Mouse (Mus musculus): ENCODE results near the gene Gm21725. TPM values are rescaled to one million over a fixed set of nuclear protein-coding genes. Genes with fewer than 3 reads are reported as not detected.

The Gm21725 gene
- total RNA-seq (2023), result not detected

DNA sequence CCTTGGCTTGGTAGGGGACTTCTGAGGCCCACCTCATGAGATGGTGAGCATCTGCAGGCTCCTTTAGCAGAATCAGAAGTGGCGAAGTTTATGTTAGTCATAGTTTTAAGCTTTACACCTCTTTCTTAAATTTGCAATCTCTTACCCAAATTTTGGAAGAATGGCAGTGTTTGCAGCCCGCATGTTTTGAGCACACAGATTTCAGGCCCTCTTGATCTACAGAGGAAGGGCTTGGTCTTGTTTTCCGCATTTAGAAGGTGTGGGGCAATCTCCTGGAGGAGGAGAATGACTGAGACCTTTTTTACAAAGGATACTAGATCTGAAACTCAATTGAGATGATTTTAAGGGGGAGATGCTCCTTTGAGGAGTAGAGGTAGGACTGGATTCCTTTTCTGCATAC, at the start of gene Gm21725:
TSS of gene Gm21725 (minus strand) at position 101 of the 400 bp plus-strand sequence.

Other genes with a start within 250 kb of the Gm21725 start
- gene Gm21891, start 215.6 kb downstream of the Gm21725 start, total RNA-seq (2023), result not detected
- gene Gm21425, start 187.1 kb downstream of the Gm21725 start, total RNA-seq (2023), result not detected
- not detected for gene Gm21828, start 125.1 kb downstream of the Gm21725 start, total RNA-seq (2023)
- gene Gm21440, start 96.7 kb downstream of the Gm21725 start, total RNA-seq (2023), result not detected
- not detected for gene Gm21454, start 96.6 kb downstream of the Gm21725 start, total RNA-seq (2023)
- gene Gm21866, start 116.5 kb upstream of the Gm21725 start, total RNA-seq (2023), result not detected
- gene Gm20773, start 145.0 kb upstream of the Gm21725 start, total RNA-seq (2023), result not detected